Mouse (Mus musculus): Measurements from ENCODE around the gene Tpgs1. TPM values are rescaled to one million over a fixed set of nuclear protein-coding genes. Genes with fewer than 3 reads are reported as not detected.

Gene Tpgs1
- total and polyA plus RNA-seq, 3 experiments, result 23.5 to 48.0 TPM; not detected in 1

DNA sequence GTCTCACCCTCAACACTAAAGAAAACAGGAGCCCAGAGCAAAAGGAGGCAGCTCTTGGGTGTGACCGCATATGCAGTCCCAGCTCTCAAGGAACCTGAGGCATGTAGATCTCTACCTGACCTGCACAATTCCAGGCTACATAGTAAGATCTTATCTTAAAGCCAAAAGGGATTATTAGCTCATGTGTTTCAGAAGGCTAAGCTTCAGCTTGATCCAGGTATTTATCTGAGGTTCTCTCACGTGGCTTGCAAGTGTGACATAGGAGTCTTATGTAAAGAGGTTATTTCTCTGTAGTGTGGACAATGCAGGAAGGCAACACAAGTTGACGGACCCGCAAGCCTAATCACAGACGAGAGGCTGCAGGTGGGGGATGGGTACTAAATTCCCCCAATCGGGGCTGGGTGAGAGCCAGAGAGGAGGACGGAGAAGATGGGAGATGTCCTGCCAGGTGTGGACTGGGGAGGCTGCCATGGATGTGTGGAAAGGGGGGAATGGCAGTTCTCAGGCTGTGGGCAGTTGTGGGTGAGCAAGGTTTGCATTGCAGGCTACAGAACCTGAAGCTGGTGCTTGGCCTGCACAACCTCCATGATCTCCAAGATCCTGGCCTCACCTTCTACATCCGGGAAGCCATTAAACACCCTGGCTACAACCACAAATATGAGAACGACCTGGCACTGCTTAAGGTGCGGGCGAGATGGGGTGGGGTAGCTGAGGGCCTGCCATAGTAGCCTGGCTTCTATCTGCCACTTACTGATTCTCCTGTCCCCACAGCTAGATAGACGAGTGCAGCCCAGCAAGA lies 24.6 kb downstream of the Tpgs1 start:
- Histone ChIP-seq H3K4me1 (ENCODE audit: control insufficient read depth in 1 of 2, insufficient read depth in 2 of 2, low read length in 2 of 2) (no peaks in the 10 kb centered on the region), H3K27me3 (ENCODE audit: control insufficient read depth in 1 of 2, insufficient read depth in 2 of 2, low read length in 2 of 2) (no peaks in the 10 kb centered on the region), H3K27ac (ENCODE audit: control insufficient read depth, low read depth, low read length) (no peak overlapping the region), H3K9me3 (replicated peaks; ENCODE audit: insufficient read depth, low read length) (no peaks in the 10 kb centered on the region), H3K36me3 (ENCODE audit: control insufficient read depth in 1 of 2, insufficient read depth in 2 of 2, low read length in 2 of 2) (no peaks in the 10 kb centered on the region), H3K79me2 (ENCODE audit: control insufficient read depth, insufficient read depth, low read length, poor library complexity) (no peaks in the 10 kb centered on the region), H3K9ac (ENCODE audit: control insufficient read depth, low read depth, low read length, poor library complexity, severe bottlenecking) (no peak overlapping the region), H3K4me3 (ENCODE audit: control insufficient read depth in 1 of 2, insufficient read depth in 1 of 2, low read depth in 2 of 2, low read length in 2 of 2) (no peak overlapping the region)
- TF ChIP-seq ZMIZ1 (IDR thresholded peaks at IDR 0.05; ENCODE audit: low read depth, low read length), result no peak
- TF ChIP-seq MAFK (IDR thresholded peaks at IDR 0.05; ENCODE audit: borderline replicate concordance, low read depth, low read length), result no peak
- TF ChIP-seq SMC3 (IDR thresholded peaks at IDR 0.05; ENCODE audit: low read depth, low read length), result no peak
- no peak for TF ChIP-seq TCF12 (IDR thresholded peaks at IDR 0.05; ENCODE audit: low read depth, low read length)
- no peak for TF ChIP-seq MAZ (IDR thresholded peaks at IDR 0.05; ENCODE audit: low read depth, low read length)
- TF ChIP-seq USF1 (IDR thresholded peaks at IDR 0.05; ENCODE audit: low read depth, low read length), result no peak
- DNase-seq (ENCODE audit: low read depth, low spot score), result no peak

DNA sequence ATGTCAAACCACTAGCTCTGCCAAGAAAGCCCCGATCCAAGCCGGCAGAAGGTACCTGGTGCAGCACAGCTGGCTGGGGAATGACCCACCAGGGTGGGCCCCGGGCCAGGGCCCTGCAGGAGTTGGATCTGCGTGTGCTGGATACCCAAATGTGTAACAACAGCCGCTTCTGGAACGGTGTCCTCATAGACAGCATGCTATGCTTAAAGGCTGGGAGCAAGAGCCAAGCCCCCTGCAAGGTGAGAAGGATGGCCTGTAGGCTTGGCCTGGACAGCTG lies 25.1 kb downstream of the Tpgs1 start:
- Histone ChIP-seq H3K27me3 (ENCODE audit: control insufficient read depth in 1 of 2, insufficient read depth in 2 of 2, low read length in 2 of 2) (no peaks in the 10 kb centered on the region), H3K4me1 (ENCODE audit: control insufficient read depth in 1 of 2, insufficient read depth in 2 of 2, low read length in 2 of 2) (no peaks in the 10 kb centered on the region), H3K79me2 (ENCODE audit: control insufficient read depth, insufficient read depth, low read length, poor library complexity) (no peaks in the 10 kb centered on the region), H3K36me3 (ENCODE audit: control insufficient read depth in 1 of 2, insufficient read depth in 2 of 2, low read length in 2 of 2) (no peaks in the 10 kb centered on the region), H3K9ac (ENCODE audit: control insufficient read depth, low read depth, low read length, poor library complexity, severe bottlenecking) (no peak overlapping the region), H3K27ac (ENCODE audit: control insufficient read depth, low read depth, low read length) (no peak overlapping the region), H3K9me3 (replicated peaks; ENCODE audit: insufficient read depth, low read length) (no peaks in the 10 kb centered on the region), H3K4me3 (ENCODE audit: control insufficient read depth in 1 of 2, insufficient read depth in 1 of 2, low read depth in 2 of 2, low read length in 2 of 2) (no peak overlapping the region)
- no peak for DNase-seq (ENCODE audit: low read depth, low spot score)
- TF ChIP-seq CTCF (IDR thresholded peaks at IDR 0.05 in 2 of 3, conservative IDR thresholded peaks at IDR 0.05 in 1 of 3; ENCODE audit: control insufficient read depth in 1 of 3, insufficient read depth in 1 of 3, low read depth in 2 of 3, low read length in 3 of 3, poor library complexity in 1 of 3, severe bottlenecking in 1 of 3) (no peak), GABPA (IDR thresholded peaks at IDR 0.05; ENCODE audit: low read depth, low read length) (no peak), RCOR1 (IDR thresholded peaks at IDR 0.05; ENCODE audit: low read depth, low read length) (no peak), TAL1 (IDR thresholded peaks at IDR 0.05; ENCODE audit: low read length) (no peak), TBP (IDR thresholded peaks at IDR 0.05; ENCODE audit: low read depth, low read length) (no peak), MAX (IDR thresholded peaks at IDR 0.05; ENCODE audit: low read length) (no peak), MYC (IDR thresholded peaks at IDR 0.05; ENCODE audit: low read depth, low read length) (no peak), E2F4 (IDR thresholded peaks at IDR 0.05; ENCODE audit: borderline replicate concordance, low read depth, low read length) (no peak), EP300 (IDR thresholded peaks at IDR 0.05; ENCODE audit: low read depth in 1 of 2, low read length in 2 of 2) (no peak), POLR2AphosphoS5 (IDR thresholded peaks at IDR 0.05; ENCODE audit: borderline replicate concordance, low read depth, low read length) (no peak), NRF1 (IDR thresholded peaks at IDR 0.05; ENCODE audit: insufficient read depth, low read depth, low read length, poor library complexity, severe bottlenecking) (no peak), POLR2A (IDR thresholded peaks at IDR 0.05; ENCODE audit: control insufficient read depth in 1 of 2, insufficient read depth in 1 of 2, low read depth in 1 of 2, low read length in 2 of 2, poor library complexity in 1 of 2) (no peak), MAFK (IDR thresholded peaks at IDR 0.05; ENCODE audit: borderline replicate concordance, low read depth, low read length) (no peak)
